Mouse (Mus musculus): ENCODE data around the gene Jam3. TPM values are rescaled to one million over a fixed set of nuclear protein-coding genes. Genes with fewer than 3 reads are reported as not detected.

The Jam3 gene
- total and polyA plus RNA-seq, 2 experiments = 1.4 to 1.7 TPM

- no peaks in the 10 kb centered on the region for H3K27me3 ChIP-seq (ENCODE audit: control insufficient read depth, insufficient read depth, low read length)
- H3K4me3 ChIP-seq (ENCODE audit: insufficient read depth, low read depth, low read length) = no peak overlapping the region
- H3K79me2 ChIP-seq (ENCODE audit: control insufficient read depth, insufficient read depth, low read length) = no peaks in the 10 kb centered on the region
- DNase-seq (ENCODE audit: extremely low read depth, low read depth, low spot score) = no peak
- H3K27ac ChIP-seq (replicated peaks; ENCODE audit: insufficient read depth, low read depth, low read length) = no peak overlapping the region
- peaks cover 35% of the 10 kb centered on the region for H3K36me3 ChIP-seq (ENCODE audit: control insufficient read depth, insufficient read depth, low read length)
- no peak overlapping the region for H3K9ac ChIP-seq (ENCODE audit: low read depth, low read length)
- 67% methylated on average over 3 of the region's 3 CpGs for WGBS
- TF ChIP-seq POLR2A (IDR thresholded peaks at IDR 0.05; ENCODE audit: extremely low read depth, insufficient read depth, low read length) (no peak), CTCF (IDR thresholded peaks at IDR 0.05; ENCODE audit: low read depth, low read length) (no peak)
- no peaks in the 10 kb centered on the region for H3K4me1 ChIP-seq (ENCODE audit: control insufficient read depth, insufficient read depth, low read length)
Measured at GRCm38 (mm10) chr9:27087402-27087801, 67.8 kb downstream of the Jam3 start.

DNA sequence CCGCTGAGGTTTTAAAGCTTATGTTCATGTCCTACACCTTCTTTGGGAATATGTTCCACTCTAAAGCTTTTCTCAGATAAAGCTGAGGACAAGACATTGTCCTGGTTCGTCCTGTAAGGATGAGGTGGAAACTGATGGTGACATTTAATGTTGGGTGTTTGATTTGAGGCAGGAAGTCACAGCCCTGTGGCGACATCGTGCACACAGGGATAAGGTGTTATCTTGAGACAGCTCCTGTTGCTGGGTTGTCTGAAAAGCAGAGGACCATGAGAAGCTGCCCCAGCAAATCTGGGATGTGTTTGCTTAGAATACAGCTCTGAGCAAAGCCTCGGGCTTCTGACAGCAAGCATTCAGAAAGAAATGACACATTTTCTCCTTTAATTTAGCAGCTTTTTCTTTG lies 69.0 kb downstream of the Jam3 start:
- Histone ChIP-seq H3K9ac (ENCODE audit: low read depth, low read length) (no peak overlapping the region), H3K27ac (replicated peaks; ENCODE audit: insufficient read depth, low read depth, low read length) (no peak overlapping the region), H3K4me3 (ENCODE audit: insufficient read depth, low read depth, low read length) (no peak overlapping the region), H3K79me2 (ENCODE audit: control insufficient read depth, insufficient read depth, low read length) (no peaks in the 10 kb centered on the region), H3K4me1 (ENCODE audit: control insufficient read depth, insufficient read depth, low read length) (no peaks in the 10 kb centered on the region), H3K36me3 (ENCODE audit: control insufficient read depth, insufficient read depth, low read length) (peaks cover 29% of the 10 kb centered on the region), H3K27me3 (ENCODE audit: control insufficient read depth, insufficient read depth, low read length) (no peaks in the 10 kb centered on the region)
- no peak for DNase-seq (ENCODE audit: extremely low read depth, low read depth, low spot score)
- TF ChIP-seq POLR2A (IDR thresholded peaks at IDR 0.05; ENCODE audit: extremely low read depth, insufficient read depth, low read length) (no peak), CTCF (IDR thresholded peaks at IDR 0.05; ENCODE audit: low read depth, low read length) (no peak)
- 82% methylated on average over 5 of the region's 5 CpGs for WGBS

DNA sequence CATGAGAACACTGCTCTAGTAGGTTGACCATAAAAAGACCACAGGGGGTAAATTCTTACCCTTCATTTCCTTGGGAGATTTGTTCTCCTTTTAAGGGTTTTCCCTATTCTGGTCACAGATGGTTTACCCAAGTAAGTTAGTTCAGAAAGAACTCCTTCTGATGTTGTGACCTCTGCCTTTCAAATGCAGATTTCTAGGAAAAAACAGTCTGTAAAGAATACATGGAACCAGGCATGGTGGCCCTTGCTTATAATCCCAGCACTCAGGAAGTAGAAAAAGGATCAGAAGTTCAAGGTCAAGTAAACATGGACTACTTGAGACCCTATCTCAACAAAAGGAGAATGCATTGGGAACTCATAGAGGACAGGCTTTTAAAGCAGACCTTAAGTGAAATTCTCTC lies 79.4 kb downstream of the Jam3 start:
- Histone ChIP-seq H3K79me2 (ENCODE audit: control insufficient read depth, insufficient read depth, low read length) (no peaks in the 10 kb centered on the region), H3K36me3 (ENCODE audit: control insufficient read depth, insufficient read depth, low read length) (peaks cover 28% of the 10 kb centered on the region)

GRCm38 (mm10) chr9:27074677-27075076 lies 80.5 kb downstream of the Jam3 start:
- no peaks in the 10 kb centered on the region for H3K27me3 ChIP-seq (ENCODE audit: control insufficient read depth, insufficient read depth, low read length)
- H3K36me3 ChIP-seq (ENCODE audit: control insufficient read depth, insufficient read depth, low read length) = peaks cover 36% of the 10 kb centered on the region
- no peaks in the 10 kb centered on the region for H3K4me1 ChIP-seq (ENCODE audit: control insufficient read depth, insufficient read depth, low read length)
- no peak overlapping the region for H3K9ac ChIP-seq (ENCODE audit: low read depth, low read length)
- no peak overlapping the region for H3K27ac ChIP-seq (replicated peaks; ENCODE audit: insufficient read depth, low read depth, low read length)
- no peak for DNase-seq (ENCODE audit: extremely low read depth, low read depth, low spot score)
- TF ChIP-seq CTCF (IDR thresholded peaks at IDR 0.05; ENCODE audit: low read depth, low read length) (0 out of 2 replicates have a peak, but pooled peaks have one; percentile 3), POLR2A (IDR thresholded peaks at IDR 0.05; ENCODE audit: extremely low read depth, insufficient read depth, low read length) (no peak)
- 85% methylated on average over 1 of the region's 1 CpGs for WGBS
- H3K4me3 ChIP-seq (ENCODE audit: insufficient read depth, low read depth, low read length) = no peak overlapping the region
- no peaks in the 10 kb centered on the region for H3K79me2 ChIP-seq (ENCODE audit: control insufficient read depth, insufficient read depth, low read length)

More for the DNA sequence above, 79.4 kb downstream of the Jam3 start:
- no peak for DNase-seq (ENCODE audit: extremely low read depth, low read depth, low spot score)
- no peak for TF ChIP-seq CTCF (IDR thresholded peaks at IDR 0.05; ENCODE audit: low read depth, low read length)
- no peak for TF ChIP-seq POLR2A (IDR thresholded peaks at IDR 0.05; ENCODE audit: extremely low read depth, insufficient read depth, low read length)
- no peak overlapping the region for H3K27ac ChIP-seq (replicated peaks; ENCODE audit: insufficient read depth, low read depth, low read length)
- no peaks in the 10 kb centered on the region for H3K27me3 ChIP-seq (ENCODE audit: control insufficient read depth, insufficient read depth, low read length)
- H3K4me3 ChIP-seq (ENCODE audit: insufficient read depth, low read depth, low read length) = no peak overlapping the region
- no peak overlapping the region for H3K9ac ChIP-seq (ENCODE audit: low read depth, low read length)
- H3K4me1 ChIP-seq (ENCODE audit: control insufficient read depth, insufficient read depth, low read length) = no peaks in the 10 kb centered on the region

- WGBS = 93% methylated on average over 4 of the region's 4 CpGs
- Histone ChIP-seq H3K4me3 (ENCODE audit: insufficient read depth, low read depth, low read length) (no peak overlapping the region), H3K4me1 (ENCODE audit: control insufficient read depth, insufficient read depth, low read length) (no peaks in the 10 kb centered on the region), H3K36me3 (ENCODE audit: control insufficient read depth, insufficient read depth, low read length) (peaks cover 46% of the 10 kb centered on the region), H3K27me3 (ENCODE audit: control insufficient read depth, insufficient read depth, low read length) (no peaks in the 10 kb centered on the region), H3K9ac (ENCODE audit: low read depth, low read length) (no peak overlapping the region), H3K27ac (replicated peaks; ENCODE audit: insufficient read depth, low read depth, low read length) (no peak overlapping the region), H3K79me2 (ENCODE audit: control insufficient read depth, insufficient read depth, low read length) (no peaks in the 10 kb centered on the region)
- DNase-seq (ENCODE audit: extremely low read depth, low read depth, low spot score) = no peak
- no peak for TF ChIP-seq CTCF (IDR thresholded peaks at IDR 0.05; ENCODE audit: low read depth, low read length)
- TF ChIP-seq POLR2A (IDR thresholded peaks at IDR 0.05; ENCODE audit: extremely low read depth, insufficient read depth, low read length) = no peak
Measured at GRCm38 (mm10) chr9:27070895-27071294, 84.3 kb downstream of the Jam3 start.

DNA sequence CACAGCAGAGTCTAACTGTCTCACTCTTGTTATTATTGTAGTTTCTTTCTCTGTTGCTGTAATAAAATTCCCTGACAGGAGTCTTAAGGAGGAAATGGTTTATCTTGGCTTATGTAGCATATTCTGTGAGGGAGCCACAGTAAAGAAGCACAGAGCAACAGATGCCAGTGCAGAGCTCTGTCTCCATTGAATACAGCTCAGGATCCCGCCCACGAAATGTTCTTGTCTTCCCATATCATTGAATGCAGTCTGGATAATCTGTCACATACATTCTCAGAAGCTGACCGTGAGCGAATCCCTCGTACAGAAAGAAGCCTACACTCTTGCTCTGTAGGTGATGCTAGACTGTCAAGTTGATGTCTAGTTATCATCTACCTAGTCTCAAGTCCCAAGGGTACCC lies 96.9 kb downstream of the Jam3 start:
- no peak for DNase-seq (ENCODE audit: extremely low read depth, low read depth, low spot score)
- no peak overlapping the region for H3K27ac ChIP-seq (replicated peaks; ENCODE audit: insufficient read depth, low read depth, low read length)
- no peaks in the 10 kb centered on the region for H3K27me3 ChIP-seq (ENCODE audit: control insufficient read depth, insufficient read depth, low read length)
- no peaks in the 10 kb centered on the region for H3K79me2 ChIP-seq (ENCODE audit: control insufficient read depth, insufficient read depth, low read length)
- no peak overlapping the region for H3K4me3 ChIP-seq (ENCODE audit: insufficient read depth, low read depth, low read length)
- TF ChIP-seq POLR2A (IDR thresholded peaks at IDR 0.05; ENCODE audit: extremely low read depth, insufficient read depth, low read length) (no peak), CTCF (IDR thresholded peaks at IDR 0.05; ENCODE audit: low read depth, low read length) (no peak)
- no peaks in the 10 kb centered on the region for H3K4me1 ChIP-seq (ENCODE audit: control insufficient read depth, insufficient read depth, low read length)
- no peak overlapping the region for H3K9ac ChIP-seq (ENCODE audit: low read depth, low read length)
- H3K36me3 ChIP-seq (ENCODE audit: control insufficient read depth, insufficient read depth, low read length) = peaks cover 33% of the 10 kb centered on the region
- 95% methylated on average over 5 of the region's 5 CpGs for WGBS
